Mouse (Mus musculus): ENCODE data around the gene Sirpb1b. TPM values are rescaled to one million over a fixed set of nuclear protein-coding genes. Genes with fewer than 3 reads are reported as not detected.
A peak's percentile ranks its signal among the peaks of the same experiment; 100 is the strongest.
"Not testable (repeated sequence)": the region's sequence is repeated elsewhere in the genome, so short reads cannot be mapped to it uniquely, and the experiment has no call there.

Gene Sirpb1b
- 2.0 and 2.5 TPM in 2 replicates for polyA plus RNA-seq (2015; fragmentation: Nextera tagmentation; extraction: Ambion mirVana)

GRCm38 (mm10) chr3:15574887-15575286 lies at the start of gene Sirpb1b:
Gene Sirpb1b, minus strand, starts transcription at chr3:15575065.
- DNase-seq (ENCODE audit: low spot score) (peak; percentile 24), ATAC-seq (0 out of 2 replicates have a peak, but pooled peaks have one; percentile 25)
- not testable (repeated sequence) for H3K4me1 ChIP-seq (ENCODE audit: insufficient read depth, low read depth, low read length)

GRCm38 (mm10) chr3:15590377-15591117 lies 15.7 kb upstream of the Sirpb1b start:
- not testable (repeated sequence) for H3K36me3 ChIP-seq (ENCODE audit: insufficient read depth, low read length); H3K27me3 ChIP-seq (replicated peaks; ENCODE audit: insufficient read depth, low read length); DNase-seq (ENCODE audit: low spot score); H3K4me1 ChIP-seq (ENCODE audit: insufficient read depth, low read depth, low read length); H3K9me3 ChIP-seq (ENCODE audit: low read length); H3K27ac ChIP-seq (ENCODE audit: low read length); H3K4me2 ChIP-seq (replicated peaks; ENCODE audit: low read depth, low read length); ATAC-seq; H3K4me3 ChIP-seq (ENCODE audit: low read depth, low read length); H3K9ac ChIP-seq (replicated peaks; ENCODE audit: low read depth)
- WGBS = 83% methylated on average over 2 of the region's 2 CpGs

More at GRCm38 (mm10) chr3:15574887-15575286, at the start of gene Sirpb1b:
- not testable (repeated sequence) for H3K36me3 ChIP-seq (ENCODE audit: insufficient read depth, low read length); H3K4me3 ChIP-seq (ENCODE audit: low read depth, low read length); H3K9ac ChIP-seq (replicated peaks; ENCODE audit: low read depth); H3K27ac ChIP-seq (ENCODE audit: low read length); H3K27me3 ChIP-seq (replicated peaks; ENCODE audit: insufficient read depth, low read length); H3K4me2 ChIP-seq (replicated peaks; ENCODE audit: low read depth, low read length); H3K9me3 ChIP-seq (ENCODE audit: low read length)
- WGBS = no CpG with 5 or more reads among the region's 1 CpGs

GRCm38 (mm10) chr3:15586665-15587064 lies 11.8 kb upstream of the Sirpb1b start:
- 90% methylated on average over 1 of the region's 1 CpGs for WGBS
- H3K36me3 ChIP-seq (ENCODE audit: insufficient read depth, low read length); DNase-seq (ENCODE audit: low spot score); H3K4me1 ChIP-seq (ENCODE audit: insufficient read depth, low read depth, low read length); ATAC-seq; H3K9me3 ChIP-seq (ENCODE audit: low read length); H3K4me3 ChIP-seq (ENCODE audit: low read depth, low read length); H3K9ac ChIP-seq (replicated peaks; ENCODE audit: low read depth); H3K4me2 ChIP-seq (replicated peaks; ENCODE audit: low read depth, low read length); H3K27me3 ChIP-seq (replicated peaks; ENCODE audit: insufficient read depth, low read length); H3K27ac ChIP-seq (ENCODE audit: low read length): not testable (repeated sequence)

GRCm38 (mm10) chr3:15583452-15583851 lies 8.6 kb upstream of the Sirpb1b start:
- Histone ChIP-seq H3K4me1 (ENCODE audit: insufficient read depth, low read depth, low read length) (no peaks in the 10 kb centered on the region), H3K27me3 (replicated peaks; ENCODE audit: insufficient read depth, low read length) (no peaks in the 10 kb centered on the region), H3K9me3 (ENCODE audit: low read length) (no peaks in the 10 kb centered on the region), H3K4me3 (ENCODE audit: low read depth, low read length) (no peak overlapping the region), H3K9ac (replicated peaks; ENCODE audit: low read depth) (no peak overlapping the region), H3K36me3 (ENCODE audit: insufficient read depth, low read length) (no peaks in the 10 kb centered on the region), H3K4me2 (replicated peaks; ENCODE audit: low read depth, low read length) (no peak overlapping the region), H3K27ac (ENCODE audit: low read length) (no peak overlapping the region)
- no peak for ATAC-seq
- DNase-seq (ENCODE audit: low spot score) = no peak
- 73% methylated on average over 1 of the region's 1 CpGs for WGBS
- TF ChIP-seq CTCF (IDR thresholded peaks at IDR 0.05) (no peak), EP300 (IDR thresholded peaks at IDR 0.05) (no peak)

- 74% methylated on average over 3 of the region's 3 CpGs for WGBS
Observed at GRCm38 (mm10) chr3:15582948-15583347, 8.1 kb upstream of the Sirpb1b start.

GRCm38 (mm10) chr3:15576466-15576865 lies 1.6 kb upstream of the Sirpb1b start:
- peak; percentile 57 for ATAC-seq
- not testable (repeated sequence) for H3K9me3 ChIP-seq (ENCODE audit: low read length)
- peak; percentile 49 for DNase-seq (ENCODE audit: low spot score)

More at GRCm38 (mm10) chr3:15582948-15583347, 8.1 kb upstream of the Sirpb1b start:
- not testable (repeated sequence) for H3K27me3 ChIP-seq (replicated peaks; ENCODE audit: insufficient read depth, low read length); ATAC-seq; DNase-seq (ENCODE audit: low spot score); H3K36me3 ChIP-seq (ENCODE audit: insufficient read depth, low read length); H3K4me3 ChIP-seq (ENCODE audit: low read depth, low read length); H3K4me2 ChIP-seq (replicated peaks; ENCODE audit: low read depth, low read length); H3K27ac ChIP-seq (ENCODE audit: low read length); H3K4me1 ChIP-seq (ENCODE audit: insufficient read depth, low read depth, low read length); H3K9ac ChIP-seq (replicated peaks; ENCODE audit: low read depth); H3K9me3 ChIP-seq (ENCODE audit: low read length)

GRCm38 (mm10) chr3:15528589-15528988 lies 46.3 kb downstream of the Sirpb1b start:
- no peak overlapping the region for H3K27ac ChIP-seq (ENCODE audit: low read length)
- DNase-seq (ENCODE audit: low spot score) = no peak
- H3K27me3 ChIP-seq (replicated peaks; ENCODE audit: insufficient read depth, low read length) = no peaks in the 10 kb centered on the region
- H3K36me3 ChIP-seq (ENCODE audit: insufficient read depth, low read length) = no peaks in the 10 kb centered on the region
- no peak overlapping the region for H3K9ac ChIP-seq (replicated peaks; ENCODE audit: low read depth)
- H3K4me2 ChIP-seq (replicated peaks; ENCODE audit: low read depth, low read length) = no peak overlapping the region
- H3K9me3 ChIP-seq (ENCODE audit: low read length) = peaks cover 5% of the 10 kb centered on the region; the same call in 1 of the 2 replicates
- no peak for ATAC-seq
- no peaks in the 10 kb centered on the region for H3K4me1 ChIP-seq (ENCODE audit: insufficient read depth, low read depth, low read length)
- no peak for TF ChIP-seq CTCF (IDR thresholded peaks at IDR 0.05)
- TF ChIP-seq EP300 (IDR thresholded peaks at IDR 0.05) = no peak
- H3K4me3 ChIP-seq (ENCODE audit: low read depth, low read length) = no peak overlapping the region

More at GRCm38 (mm10) chr3:15576466-15576865, 1.6 kb upstream of the Sirpb1b start:
- not testable (repeated sequence) for H3K27ac ChIP-seq (ENCODE audit: low read length); H3K4me3 ChIP-seq (ENCODE audit: low read depth, low read length); H3K27me3 ChIP-seq (replicated peaks; ENCODE audit: insufficient read depth, low read length); H3K4me2 ChIP-seq (replicated peaks; ENCODE audit: low read depth, low read length); H3K36me3 ChIP-seq (ENCODE audit: insufficient read depth, low read length); H3K4me1 ChIP-seq (ENCODE audit: insufficient read depth, low read depth, low read length); H3K9ac ChIP-seq (replicated peaks; ENCODE audit: low read depth)

GRCm38 (mm10) chr3:15513608-15514007 lies 61.3 kb downstream of the Sirpb1b start:
- 79% methylated on average over 9 of the region's 11 CpGs for WGBS
- ATAC-seq; H3K9ac ChIP-seq (replicated peaks; ENCODE audit: low read depth); H3K4me3 ChIP-seq (ENCODE audit: low read depth, low read length); H3K27me3 ChIP-seq (replicated peaks; ENCODE audit: insufficient read depth, low read length); H3K9me3 ChIP-seq (ENCODE audit: low read length); H3K36me3 ChIP-seq (ENCODE audit: insufficient read depth, low read length); H3K27ac ChIP-seq (ENCODE audit: low read length); DNase-seq (ENCODE audit: low spot score); H3K4me1 ChIP-seq (ENCODE audit: insufficient read depth, low read depth, low read length); H3K4me2 ChIP-seq (replicated peaks; ENCODE audit: low read depth, low read length): not testable (repeated sequence)

GRCm38 (mm10) chr3:15507792-15508321 lies 67.0 kb downstream of the Sirpb1b start:
- not testable (repeated sequence) for ATAC-seq; DNase-seq (ENCODE audit: low spot score); H3K27ac ChIP-seq (ENCODE audit: low read length); H3K36me3 ChIP-seq (ENCODE audit: insufficient read depth, low read length); H3K27me3 ChIP-seq (replicated peaks; ENCODE audit: insufficient read depth, low read length); H3K9ac ChIP-seq (replicated peaks; ENCODE audit: low read depth); H3K4me2 ChIP-seq (replicated peaks; ENCODE audit: low read depth, low read length); H3K4me3 ChIP-seq (ENCODE audit: low read depth, low read length); H3K4me1 ChIP-seq (ENCODE audit: insufficient read depth, low read depth, low read length); H3K9me3 ChIP-seq (ENCODE audit: low read length)
- 82% methylated on average over 3 of the region's 3 CpGs for WGBS
